Mouse (Mus musculus) testis, postnatal 14 days (tissue): Measurements from ENCODE around the gene Pif1.

Source experiments
- DNase-seq: peaks from one replicate; pipeline ENCODE4 v3.0.0; 2021; ENCODE audit warnings: low spot score

Gene Pif1

GRCm38 (mm10) chr9:65640838-65641410 is 54.0 kb downstream of the Pif1 start:
- no peak for DNase-seq

GRCm38 (mm10) chr9:65641446-65642052 is 54.6 kb downstream of the Pif1 start:
- DNase-seq: no peak

- DNase-seq: no peak
Measured at GRCm38 (mm10) chr9:65642546-65642945, 55.6 kb downstream of the Pif1 start.

GRCm38 (mm10) chr9:65644960-65645359 is 58.0 kb downstream of the Pif1 start:
- no peak for DNase-seq
